Mouse (Mus musculus) CH12.LX (cell line): ENCODE data around the gene Gm49450. TPM values are rescaled to one million over a fixed set of nuclear protein-coding genes. Genes with fewer than 3 reads are reported as not detected.

Source experiments
- DNase-seq: peaks from one replicate; pipeline ENCODE4 v3.0.0-alpha.2; 2013; ENCODE audit errors: extremely low read depth
- H3K27ac ChIP-seq: 2 replicates; pipeline ENCODE4 v1.5.1; 2012; ENCODE audit warnings: low read depth, mild to moderate bottlenecking, control low read depth, moderate library complexity; ENCODE audit not compliant: insufficient read depth
- H3K27me3 ChIP-seq: replicated peaks from 2 replicates; pipeline ENCODE3; 2012; ENCODE audit warnings: inconsistent platforms
- H3K36me3 ChIP-seq, 2 experiments: replicated peaks in 1 of 2; 2 replicates each; pipeline versions ENCODE3 to v1.6.1; 2012; ENCODE audit warnings: inconsistent platforms in 1 of 2, low read length in 1 of 2, mild to moderate bottlenecking in 1 of 2, mixed read lengths in 1 of 2, moderate library complexity in 1 of 2; ENCODE audit not compliant: control insufficient read depth in 1 of 2, insufficient read depth in 1 of 2
- H3K4me1 ChIP-seq, 2 experiments: 2 replicates each; pipeline ENCODE4 v1.6.1; 2012; ENCODE audit warnings: inconsistent platforms in 1 of 2, moderate library complexity in 1 of 2; ENCODE audit not compliant: insufficient read depth in 2 of 2, control insufficient read depth in 1 of 2
- H3K4me2 ChIP-seq: 2 replicates; pipeline ENCODE4 v1.6.1; 2012; ENCODE audit warnings: low read depth, mild to moderate bottlenecking, control low read depth; ENCODE audit not compliant: poor library complexity, insufficient read depth, severe bottlenecking
- H3K4me3 ChIP-seq, 3 experiments: fragments of 150-350 bp in 1 of 3; sonication (generic) in 1 of 3; replicated peaks in 1 of 3; 2 replicates each; pipeline versions ENCODE3 to v1.5.1; 2011 to 2012; ENCODE audit warnings: low read depth in 2 of 3, low read length in 2 of 3, mild to moderate bottlenecking in 2 of 3, moderate library complexity in 2 of 3, control low read depth in 1 of 3, improper control_type of control experiment in 1 of 3, inconsistent platforms in 1 of 3, mixed read lengths in 1 of 3; ENCODE audit not compliant: poor library complexity in 1 of 3
- H3K79me2 ChIP-seq: replicated peaks from 2 replicates; pipeline ENCODE4 v1.6.1; 2012; ENCODE audit warnings: mild to moderate bottlenecking, moderate library complexity; ENCODE audit not compliant: control insufficient read depth, poor library complexity, insufficient read depth, severe bottlenecking; ENCODE audit errors: extremely low read depth
- H3K9ac ChIP-seq: 2 replicates; pipeline ENCODE4 v1.6.1; 2012; ENCODE audit warnings: low read depth, mild to moderate bottlenecking, control low read depth, moderate library complexity; ENCODE audit not compliant: insufficient read depth
- H3K9me3 ChIP-seq: replicated peaks from 2 replicates; pipeline ENCODE3; 2012; ENCODE audit warnings: low read length, inconsistent platforms, mixed read lengths
- CTCF ChIP-seq, 2 experiments: IDR thresholded peaks in 1 of 2; conservative IDR thresholded peaks in 1 of 2; 2 replicates each; pipeline ENCODE4 v1.5.1; 2011 to 2012; ENCODE audit warnings: low read depth in 2 of 2, low read length in 2 of 2, improper control_type of control experiment in 1 of 2, inconsistent platforms in 1 of 2, mild to moderate bottlenecking in 1 of 2, moderate library complexity in 1 of 2
- EP300 ChIP-seq: IDR thresholded peaks from 2 replicates; pipeline ENCODE4 v1.6.1; 2011; ENCODE audit warnings: low read length, improper control_type of control experiment
- MEF2A ChIP-seq: IDR thresholded peaks from 2 replicates; pipeline ENCODE4 v1.6.1; 2014; ENCODE audit warnings: low read depth, mild to moderate bottlenecking, inconsistent platforms, low read length, improper control_type of control experiment, borderline replicate concordance
- MXI1 ChIP-seq: IDR thresholded peaks from 2 replicates; pipeline ENCODE4 v1.6.1; 2011; ENCODE audit warnings: mild to moderate bottlenecking, low read depth, low read length, improper control_type of control experiment
- MYC ChIP-seq: IDR thresholded peaks from 2 replicates; pipeline ENCODE4 v1.6.1; 2011; ENCODE audit warnings: low read depth, mild to moderate bottlenecking, improper control_type of control experiment, low read length
- NELFE ChIP-seq: IDR thresholded peaks from 2 replicates; pipeline ENCODE4 v1.6.1; 2011; ENCODE audit warnings: low read depth, low read length, improper control_type of control experiment
- PAX5 ChIP-seq: IDR thresholded peaks from 2 replicates; pipeline ENCODE4 v1.6.1; 2012; ENCODE audit warnings: low read length, inconsistent platforms, mixed read lengths
- POLR2AphosphoS2 ChIP-seq: IDR thresholded peaks from 2 replicates; pipeline ENCODE4 v1.6.1; 2011; ENCODE audit warnings: low read depth, low read length, improper control_type of control experiment
- RAD21 ChIP-seq: IDR thresholded peaks from 2 replicates; pipeline ENCODE4 v1.6.1; 2011; ENCODE audit warnings: low read depth, mild to moderate bottlenecking, low read length, improper control_type of control experiment, moderate library complexity
- SIN3A ChIP-seq: IDR thresholded peaks from 2 replicates; pipeline ENCODE4 v1.6.1; 2012; ENCODE audit warnings: low read length, improper control_type of control experiment, inconsistent platforms
- SMC3 ChIP-seq: IDR thresholded peaks from 2 replicates; pipeline ENCODE4 v1.6.1; 2011; ENCODE audit warnings: low read depth, low read length, improper control_type of control experiment
- TBP ChIP-seq: conservative IDR thresholded peaks from 2 replicates; pipeline ENCODE4 v1.6.1; 2011; ENCODE audit warnings: low read depth, low read length, improper control_type of control experiment
- TCF12 ChIP-seq: IDR thresholded peaks from 2 replicates; pipeline ENCODE4 v1.6.1; 2014; ENCODE audit warnings: low read depth, mild to moderate bottlenecking, inconsistent platforms, low read length, improper control_type of control experiment
- USF1 ChIP-seq: IDR thresholded peaks from 2 replicates; pipeline ENCODE4 v1.6.1; 2014; ENCODE audit warnings: low read depth, mild to moderate bottlenecking, inconsistent platforms, low read length, improper control_type of control experiment
- ZC3H11A ChIP-seq: IDR thresholded peaks from 2 replicates; pipeline ENCODE4 v1.6.1; 2012; ENCODE audit warnings: low read depth, mild to moderate bottlenecking, inconsistent platforms, low read length, improper control_type of control experiment
- ZKSCAN1 ChIP-seq: IDR thresholded peaks from 2 replicates; pipeline ENCODE4 v1.6.1; 2012; ENCODE audit warnings: low read depth, inconsistent platforms, low read length, improper control_type of control experiment, borderline replicate concordance
- ZMIZ1 ChIP-seq: IDR thresholded peaks from 2 replicates; pipeline ENCODE4 v1.6.1; 2012; ENCODE audit warnings: low read depth, mild to moderate bottlenecking, inconsistent platforms, low read length, improper control_type of control experiment
- dilution Hi-C: fragments of 300-500 bp; cut with MboI; formaldehyde crosslinking; loops from 2 replicates; pipeline ENCODE4 v1.14.3; 2020; ENCODE audit warnings: low sequenced_read_pairs; ENCODE audit not compliant: extremely low pct_unique_long_range_greater_than_20kb, extremely low pct_ligation_motif_present
- in situ Hi-C: fragments of 300-500 bp; cut with MboI; formaldehyde crosslinking; loops from 3 replicates; pipeline ENCODE4 v1.14.3; 2019; ENCODE audit warnings: low sequenced_read_pairs, low pct_ligation_motif_present, low pct_unique_long_range_greater_than_20kb, mixed read lengths
- polyA plus RNA-seq: library from polyadenylated mRNA; unstranded; fragments of >175 nt; gene quantifications from 2 replicates; pipeline ENCODE4 v1.2.1, GENCODE M21; 2012; ENCODE audit warnings: low read depth; ENCODE audit not compliant: insufficient read length
- total RNA-seq, 2 experiments: library from RNA; depleted of rRNA; stranded (reverse); fragments of 300-350 nt in 1 of 2; fragments of >200 nt in 1 of 2; gene quantifications; 2 replicates each; pipeline ENCODE4 v1.2.3; 2012 to 2014

Gene Gm49450
- total and polyA plus RNA-seq, 3 experiments = 0.38 to 125 (median 4.7) TPM

DNA sequence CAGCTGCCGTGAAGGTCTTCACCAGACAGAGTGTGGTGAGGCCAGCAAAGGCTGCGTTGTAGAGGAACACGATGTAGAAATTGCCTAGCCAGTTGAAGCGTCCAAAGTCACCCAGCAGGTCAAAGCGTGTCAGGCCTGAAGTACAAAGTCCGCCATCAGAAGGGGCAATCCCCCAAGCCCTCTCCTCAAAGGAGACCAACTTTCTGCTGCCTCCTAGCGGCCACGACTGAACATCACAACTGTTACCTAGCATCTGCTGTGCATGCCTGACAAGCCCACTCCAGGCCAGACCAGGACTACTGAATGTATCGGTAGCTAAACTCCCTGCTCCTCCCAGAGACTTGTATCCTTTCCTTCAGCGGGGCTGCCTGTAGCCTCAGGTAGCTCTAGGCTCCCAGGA lies 48.7 kb downstream of the Gm49450 start:
- Histone ChIP-seq H3K4me3 (no peak overlapping the region), H3K27me3 (no peaks in the 10 kb centered on the region), H3K36me3 (peaks cover 28 to 69% of the 10 kb centered on the region in 2 experiments), H3K4me2 (no peak overlapping the region), H3K27ac (no peak overlapping the region), H3K4me1 (no peaks in the 10 kb centered on the region)
- in situ Hi-C loops = no loop called here
- peak; percentile 60 for DNase-seq
- peak; percentile 36 for TF ChIP-seq RAD21
- no peak for TF ChIP-seq EP300
- TF ChIP-seq CTCF (conservative IDR thresholded peaks at IDR 0.05 in 1 of 2, IDR thresholded peaks at IDR 0.05 in 1 of 2; ENCODE audit: low read depth in 2 of 2, low read length in 2 of 2) = peak; percentile 74 to 91
- TF ChIP-seq SMC3 = peak; percentile 71
- TF ChIP-seq USF1 = no peak
- TF ChIP-seq, all 38 proteins: peak for 3
- Histone ChIP-seq H3K9ac (no peak overlapping the region), H3K79me2 (no peaks in the 10 kb centered on the region), H3K9me3 (no peaks in the 10 kb centered on the region)
- dilution Hi-C loops = no loop called here

DNA sequence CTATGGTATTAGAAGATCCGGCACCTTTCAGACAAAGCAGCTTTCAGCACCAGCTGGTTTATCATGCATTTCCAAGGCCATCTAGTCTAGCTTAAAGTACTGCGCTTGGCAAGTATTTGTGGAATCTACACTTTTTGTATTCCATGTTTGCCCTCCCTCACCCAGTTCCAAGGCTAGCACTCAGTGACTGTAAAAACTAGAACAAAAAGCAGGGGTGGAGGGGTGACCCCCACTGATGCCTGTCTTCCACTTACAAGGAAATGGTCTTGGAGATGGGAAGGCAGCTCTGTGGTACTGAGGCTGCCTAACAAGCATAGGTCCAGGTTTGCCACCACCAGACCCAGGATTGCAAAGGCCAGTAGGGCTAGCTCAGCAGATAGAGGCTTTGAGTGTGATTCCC lies 50.8 kb downstream of the Gm49450 start:
- Histone ChIP-seq H3K79me2 (no peaks in the 10 kb centered on the region), H3K4me1 (peaks cover 0 to 6% of the 10 kb centered on the region in 2 experiments; a peak in 1 of 4 replicates), H3K27ac (no peak overlapping the region), H3K36me3 (peaks cover 9 to 48% of the 10 kb centered on the region in 2 experiments), H3K4me3 (no peak overlapping the region), H3K9me3 (no peaks in the 10 kb centered on the region), H3K27me3 (peaks cover 3% of the 10 kb centered on the region), H3K4me2 (no peak overlapping the region), H3K9ac (no peak overlapping the region)
- no peak for DNase-seq
- TF ChIP-seq TCF12 (no peak), MXI1 (no peak), ZMIZ1 (no peak), POLR2AphosphoS2 (peak; percentile 58; the same call in 1 of the 2 replicates)
- dilution Hi-C loops = no loop called here
- in situ Hi-C loops = no loop called here

DNA sequence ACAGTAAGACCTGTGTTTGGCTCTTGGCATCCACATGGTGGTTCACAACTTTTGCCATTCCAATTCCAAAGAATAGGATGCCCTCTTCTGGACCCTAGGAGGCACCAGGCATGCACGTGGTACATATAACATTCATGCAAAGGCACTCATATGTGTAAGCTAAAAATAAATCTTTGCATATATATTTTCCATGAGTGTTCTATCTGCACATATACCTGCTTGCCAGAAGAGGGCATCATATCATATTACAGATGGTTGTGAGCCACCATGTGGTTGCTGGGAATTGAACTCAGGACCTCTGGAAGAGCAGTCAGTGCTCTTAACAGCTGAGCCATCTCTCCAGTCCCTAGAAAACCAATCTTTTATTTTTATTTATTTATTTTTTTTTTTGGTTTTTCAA lies 51.8 kb downstream of the Gm49450 start:
- peaks cover 3 to 6% of the 10 kb centered on the region in 2 experiments; a peak in 1 of 4 replicates for H3K4me1 ChIP-seq
- H3K9ac ChIP-seq = no peak overlapping the region
- no peak for DNase-seq
- H3K36me3 ChIP-seq = peaks cover 9 to 38% of the 10 kb centered on the region in 2 experiments
- no peak overlapping the region for H3K4me3 ChIP-seq
- peaks cover 3% of the 10 kb centered on the region for H3K27me3 ChIP-seq
- no peaks in the 10 kb centered on the region for H3K9me3 ChIP-seq
- no peaks in the 10 kb centered on the region for H3K79me2 ChIP-seq
- TF ChIP-seq SIN3A (no peak), MEF2A (peak; percentile 55), PAX5 (no peak), CTCF (conservative IDR thresholded peaks at IDR 0.05 in 1 of 2, IDR thresholded peaks at IDR 0.05 in 1 of 2; ENCODE audit: low read depth in 2 of 2, low read length in 2 of 2) (peak in 1 of 2 experiments; percentile 44; a peak in 2 of 4 replicates), TBP (no peak), ZC3H11A (no peak), ZKSCAN1 (no peak), NELFE (no peak), MYC (0 out of 2 replicates have a peak, but pooled peaks have one; percentile 25)
- no peak overlapping the region for H3K27ac ChIP-seq
- dilution Hi-C loops = no loop called here
- in situ Hi-C loops = no loop called here
- H3K4me2 ChIP-seq = no peak overlapping the region
